Mouse (Mus musculus) hindbrain, embryonic 14.5 days (tissue): ENCODE data around the gene Ankrd33. TPM values are rescaled to one million over a fixed set of nuclear protein-coding genes. Genes with fewer than 3 reads are reported as not detected.
A peak's percentile ranks its signal among the peaks of the same experiment; 100 is the strongest.

Source experiments
- ATAC-seq: fragments of 200-750 bp; cut with Nextera tagmentation; 2 replicates; pipeline ENCODE4 v1.8.0; 2017; ENCODE audit warnings: moderate number of reproducible peaks, mild to moderate bottlenecking, moderate TSS enrichment, moderate library complexity; ENCODE audit not compliant: low FRiP score
- DNase-seq: peaks from one replicate; pipeline ENCODE4 v3.0.0-alpha.2; 2015; ENCODE audit warnings: low spot score
- H3K27ac ChIP-seq: fragments of 300-500 bp; sonication (generic); 2 replicates; pipeline ENCODE4 v1.5.1; 2014; ENCODE audit warnings: mild to moderate bottlenecking, moderate library complexity
- H3K27me3 ChIP-seq: fragments of 300-500 bp; sonication (generic); 2 replicates; pipeline ENCODE4 v1.6.1; 2014; ENCODE audit warnings: mild to moderate bottlenecking, low read length, mixed read lengths; ENCODE audit not compliant: control insufficient read depth, insufficient read depth
- H3K36me3 ChIP-seq: fragments of 300-500 bp; sonication (generic); replicated peaks from 2 replicates; pipeline ENCODE4 v1.6.1; 2014; ENCODE audit not compliant: control insufficient read depth, insufficient read depth
- H3K4me1 ChIP-seq: fragments of 300-500 bp; sonication (generic); replicated peaks from 2 replicates; pipeline ENCODE4 v1.6.1; 2014; ENCODE audit warnings: antibody characterized with exemption, low read length, mixed read lengths; ENCODE audit not compliant: control insufficient read depth, insufficient read depth
- H3K4me2 ChIP-seq: fragments of 300-500 bp; sonication (generic); replicated peaks from 2 replicates; pipeline ENCODE4 v1.6.1; 2014; ENCODE audit warnings: mild to moderate bottlenecking, moderate library complexity
- H3K4me3 ChIP-seq: fragments of 300-500 bp; sonication (generic); replicated peaks from 2 replicates; pipeline ENCODE4 v1.5.1; 2014; ENCODE audit warnings: mild to moderate bottlenecking, low read length
- H3K9ac ChIP-seq: fragments of 300-500 bp; sonication (generic); 2 replicates; pipeline ENCODE4 v1.6.1; 2014
- H3K9me3 ChIP-seq: fragments of 300-500 bp; sonication (generic); 2 replicates; pipeline ENCODE4 v1.6.1; 2016; ENCODE audit warnings: low read length; ENCODE audit not compliant: control insufficient read depth
- WGBS: fragments of 180-500 bp; shearing (Covaris S2); extraction: QIAGEN DNeasy Blood & Tissue Kit; methylation state at CpG from one replicate; pipeline ENCODE4 v1.1.7; 2014; 5-methylcytosine and 5-hydroxymethylcytosine counted together
- polyA plus RNA-seq: library from polyadenylated mRNA; unstranded; fragments of >200 nt; fragmentation: Nextera tagmentation; extraction: Ambion mirVana; gene quantifications from 2 replicates; pipeline ENCODE4 v1.2.1, GENCODE M21; 2014

The Ankrd33 gene
- polyA plus RNA-seq, 1 experiment from 2014 or later = not detected

- Histone ChIP-seq H3K4me3 (no peak overlapping the region), H3K9me3 (no peaks in the 10 kb centered on the region), H3K4me2 (no peak overlapping the region), H3K27ac (no peak overlapping the region), H3K27me3 (no peaks in the 10 kb centered on the region), H3K4me1 (peaks cover 31% of the 10 kb centered on the region), H3K9ac (no peak overlapping the region), H3K36me3 (no peaks in the 10 kb centered on the region)
- DNase-seq = no peak
- 54% methylated on average over 9 of the region's 9 CpGs for WGBS
- ATAC-seq = no peak
Observed at GRCm38 (mm10) chr15:101094979-101095378, 20.6 kb upstream of the Ankrd33 start.

- no peak overlapping the region for H3K27ac ChIP-seq
- ATAC-seq = no peak
- H3K9me3 ChIP-seq = no peaks in the 10 kb centered on the region
- H3K4me2 ChIP-seq = no peak overlapping the region
- no peak overlapping the region for H3K9ac ChIP-seq
- H3K27me3 ChIP-seq = no peaks in the 10 kb centered on the region
- no peaks in the 10 kb centered on the region for H3K36me3 ChIP-seq
- DNase-seq = no peak
- no peak overlapping the region for H3K4me3 ChIP-seq
- peaks cover 31% of the 10 kb centered on the region for H3K4me1 ChIP-seq
- WGBS = 52% methylated on average over 3 of the region's 3 CpGs
Observed at GRCm38 (mm10) chr15:101095392-101095791, 20.2 kb upstream of the Ankrd33 start.

GRCm38 (mm10) chr15:101097985-101098651, 17.4 kb upstream of the Ankrd33 start:
- peak; percentile 45 for DNase-seq

GRCm38 (mm10) chr15:101100996-101101395, 14.6 kb upstream of the Ankrd33 start:
- WGBS = 89% methylated on average over 3 of the region's 3 CpGs
- H3K4me2 ChIP-seq = no peak overlapping the region
- no peak overlapping the region for H3K27ac ChIP-seq
- DNase-seq (no peak), ATAC-seq (no peak)
- H3K9me3 ChIP-seq = no peaks in the 10 kb centered on the region
- no peak overlapping the region for H3K4me3 ChIP-seq
- H3K27me3 ChIP-seq = no peaks in the 10 kb centered on the region
- peaks cover 16% of the 10 kb centered on the region for H3K4me1 ChIP-seq
- no peak overlapping the region for H3K9ac ChIP-seq
- H3K36me3 ChIP-seq = no peaks in the 10 kb centered on the region

More at GRCm38 (mm10) chr15:101097985-101098651, 17.4 kb upstream of the Ankrd33 start:
- WGBS = 5% methylated on average over 28 of the region's 28 CpGs
- no peaks in the 10 kb centered on the region for H3K27me3 ChIP-seq
- no peaks in the 10 kb centered on the region for H3K9me3 ChIP-seq
- H3K9ac ChIP-seq = peak overlapping the region; percentile 22; the same call in 1 of the 2 replicates
- H3K4me1 ChIP-seq = peaks cover 22% of the 10 kb centered on the region
- ATAC-seq = no peak
- no peak overlapping the region for H3K4me3 ChIP-seq
- H3K36me3 ChIP-seq = no peaks in the 10 kb centered on the region
- 0 out of 2 replicates have a peak overlapping the region, but pooled peaks have one; percentile 22 for H3K27ac ChIP-seq
- H3K4me2 ChIP-seq = peak overlapping the region; percentile 39

- Histone ChIP-seq H3K9me3 (no peaks in the 10 kb centered on the region), H3K27me3 (no peaks in the 10 kb centered on the region), H3K4me2 (no peak overlapping the region), H3K9ac (no peak overlapping the region), H3K4me1 (peaks cover 3% of the 10 kb centered on the region; the same call in 1 of the 2 replicates), H3K36me3 (no peaks in the 10 kb centered on the region), H3K27ac (no peak overlapping the region), H3K4me3 (no peak overlapping the region)
- no peak for DNase-seq
- WGBS = 69% methylated on average over 9 of the region's 9 CpGs
- no peak for ATAC-seq
Observed at GRCm38 (mm10) chr15:101103605-101104304, 11.8 kb upstream of the Ankrd33 start.

GRCm38 (mm10) chr15:101105496-101105994, 10.0 kb upstream of the Ankrd33 start:
- H3K36me3 ChIP-seq = no peaks in the 10 kb centered on the region

GRCm38 (mm10) chr15:101106011-101106410, 9.5 kb upstream of the Ankrd33 start:
- Histone ChIP-seq H3K4me1 (no peaks in the 10 kb centered on the region), H3K9me3 (no peaks in the 10 kb centered on the region), H3K27ac (no peak overlapping the region), H3K27me3 (no peaks in the 10 kb centered on the region), H3K9ac (no peak overlapping the region), H3K36me3 (no peaks in the 10 kb centered on the region), H3K4me3 (no peak overlapping the region), H3K4me2 (no peak overlapping the region)
- no peak for DNase-seq
- WGBS = 83% methylated on average over 10 of the region's 10 CpGs
- ATAC-seq = no peak

More at GRCm38 (mm10) chr15:101105496-101105994, 10.0 kb upstream of the Ankrd33 start:
- Histone ChIP-seq H3K27ac (no peak overlapping the region), H3K4me3 (no peak overlapping the region), H3K4me2 (no peak overlapping the region), H3K27me3 (no peaks in the 10 kb centered on the region), H3K4me1 (no peaks in the 10 kb centered on the region), H3K9me3 (no peaks in the 10 kb centered on the region), H3K9ac (no peak overlapping the region)
- ATAC-seq (no peak), DNase-seq (peak; percentile 53)
- WGBS = 17% methylated on average over 12 of the region's 12 CpGs

GRCm38 (mm10) chr15:101107906-101108671, 7.5 kb upstream of the Ankrd33 start:
- Histone ChIP-seq H3K4me2 (no peak overlapping the region), H3K9ac (no peak overlapping the region), H3K9me3 (no peaks in the 10 kb centered on the region), H3K4me1 (no peaks in the 10 kb centered on the region), H3K27ac (no peak overlapping the region), H3K4me3 (no peak overlapping the region), H3K27me3 (no peaks in the 10 kb centered on the region), H3K36me3 (no peaks in the 10 kb centered on the region)
- DNase-seq (no peak), ATAC-seq (no peak)
- whole genome bisulfite sequencing = 90% methylated on average over 5 of the region's 5 CpGs

GRCm38 (mm10) chr15:101113176-101113575, 2.4 kb upstream of the Ankrd33 start:
- H3K36me3 ChIP-seq = no peaks in the 10 kb centered on the region
- H3K4me2 ChIP-seq = no peak overlapping the region
- H3K27me3 ChIP-seq = no peaks in the 10 kb centered on the region

More at GRCm38 (mm10) chr15:101113176-101113575, 2.4 kb upstream of the Ankrd33 start:
- Histone ChIP-seq H3K4me3 (no peak overlapping the region), H3K9ac (no peak overlapping the region), H3K27ac (no peak overlapping the region), H3K9me3 (0 out of 2 replicates have a peak, but pooled peaks cover 3% of the 10 kb centered on the region), H3K4me1 (no peaks in the 10 kb centered on the region)
- DNase-seq (no peak), ATAC-seq (no peak)
- WGBS = 81% methylated on average over 8 of the region's 8 CpGs
